Mouse (Mus musculus): ENCODE data around the gene Scarf1. TPM values are rescaled to one million over a fixed set of nuclear protein-coding genes. Genes with fewer than 3 reads are reported as not detected.

Gene Scarf1
- polyA plus RNA-seq, 1 experiment from 2014 or later, result 4.8 TPM

- ATAC-seq (ENCODE audit: insufficient number of reproducible peaks, insufficient read depth, low FRiP score, low read depth), result no peak
- Histone ChIP-seq H3K4me3 (ENCODE audit: low read depth, low read length) (no peak overlapping the region), H3K4me1 (ENCODE audit: control insufficient read depth, insufficient read depth, low read length) (peaks cover 12% of the 10 kb centered on the region), H3K36me3 (ENCODE audit: control insufficient read depth, insufficient read depth, low read length) (no peaks in the 10 kb centered on the region), H3K9me3 (ENCODE audit: control insufficient read depth, low read depth, low read length) (no peaks in the 10 kb centered on the region), H3K4me2 (replicated peaks; ENCODE audit: low read depth, low read length) (no peak overlapping the region), H3K27ac (ENCODE audit: low read length) (no peak overlapping the region), H3K9ac (replicated peaks; ENCODE audit: low read depth, low read length) (no peak overlapping the region), H3K27me3 (ENCODE audit: control insufficient read depth, insufficient read depth, low read length) (no peaks in the 10 kb centered on the region)
- WGBS, result 88% methylated on average over 17 of the region's 17 CpGs
These were observed 57.2 kb downstream of the Scarf1 start for GRCm38 (mm10) chr11:75570375-75571125.

DNA sequence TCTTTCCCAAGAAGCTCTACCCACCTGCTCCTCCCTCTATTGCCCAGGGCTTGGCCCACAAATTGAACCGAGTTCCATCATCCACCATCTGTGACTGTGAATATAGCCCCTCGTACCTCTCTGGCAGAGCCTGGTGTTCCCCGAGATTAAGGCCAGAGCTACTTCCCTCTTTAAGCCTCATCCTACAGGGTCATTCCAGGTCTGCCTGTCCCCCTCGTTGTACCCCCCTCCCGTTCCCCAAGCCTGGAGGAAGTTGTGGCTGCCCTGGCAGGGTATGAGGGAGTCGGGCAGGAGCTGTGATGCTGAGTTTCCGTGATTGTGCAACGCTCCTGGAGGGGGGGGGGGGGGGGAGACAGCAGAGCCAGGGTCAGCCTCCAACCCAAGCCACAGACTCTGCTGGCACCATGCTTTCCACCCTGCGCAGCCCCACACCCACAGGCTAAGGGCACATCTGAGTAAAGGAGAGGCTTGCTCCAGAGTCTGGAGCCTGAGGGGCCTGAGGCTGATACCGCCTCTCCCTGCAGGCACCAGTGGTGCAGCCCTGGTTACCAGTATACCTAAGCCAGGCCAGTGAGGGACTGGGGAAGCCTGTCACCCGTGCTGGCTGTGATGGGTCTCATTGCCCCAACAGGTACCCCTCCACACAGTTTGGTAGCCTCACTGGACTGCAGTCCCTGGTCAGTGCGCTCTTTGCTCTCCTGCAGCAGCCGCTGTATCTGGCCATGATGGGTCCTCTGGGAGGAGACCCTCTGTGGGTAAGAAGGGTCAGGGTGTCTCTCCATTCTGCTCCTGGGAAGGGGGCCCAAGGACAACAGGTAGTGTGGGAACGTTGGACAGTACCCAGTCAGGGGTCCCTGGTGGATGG lies 58.0 kb downstream of the Scarf1 start:
- no peak for ATAC-seq (ENCODE audit: insufficient number of reproducible peaks, insufficient read depth, low FRiP score, low read depth)
- Histone ChIP-seq H3K4me1 (ENCODE audit: control insufficient read depth, insufficient read depth, low read length) (peaks cover 12% of the 10 kb centered on the region), H3K36me3 (ENCODE audit: control insufficient read depth, insufficient read depth, low read length) (no peaks in the 10 kb centered on the region), H3K27ac (ENCODE audit: low read length) (no peak overlapping the region), H3K27me3 (ENCODE audit: control insufficient read depth, insufficient read depth, low read length) (no peaks in the 10 kb centered on the region), H3K9ac (replicated peaks; ENCODE audit: low read depth, low read length) (no peak overlapping the region), H3K9me3 (ENCODE audit: control insufficient read depth, low read depth, low read length) (no peaks in the 10 kb centered on the region), H3K4me3 (ENCODE audit: low read depth, low read length) (no peak overlapping the region), H3K4me2 (replicated peaks; ENCODE audit: low read depth, low read length) (no peak overlapping the region)
- 78% methylated on average over 14 of the region's 14 CpGs for WGBS

GRCm38 (mm10) chr11:75572301-75572791 lies 59.0 kb downstream of the Scarf1 start:
- no peak; the same call in 1 of the 2 replicates for ATAC-seq (ENCODE audit: insufficient number of reproducible peaks, insufficient read depth, low FRiP score, low read depth)
- H3K4me1 ChIP-seq (ENCODE audit: control insufficient read depth, insufficient read depth, low read length), result peaks cover 12% of the 10 kb centered on the region
- no peak overlapping the region for H3K4me3 ChIP-seq (ENCODE audit: low read depth, low read length)
- H3K4me2 ChIP-seq (replicated peaks; ENCODE audit: low read depth, low read length), result peak overlapping the region; percentile 17
- no peaks in the 10 kb centered on the region for H3K36me3 ChIP-seq (ENCODE audit: control insufficient read depth, insufficient read depth, low read length)
- H3K9me3 ChIP-seq (ENCODE audit: control insufficient read depth, low read depth, low read length), result no peaks in the 10 kb centered on the region
- 11% methylated on average over 10 of the region's 10 CpGs for WGBS
- H3K27me3 ChIP-seq (ENCODE audit: control insufficient read depth, insufficient read depth, low read length), result no peaks in the 10 kb centered on the region
- peak overlapping the region; percentile 59; the same call in 1 of the 2 replicates for H3K27ac ChIP-seq (ENCODE audit: low read length)
- H3K9ac ChIP-seq (replicated peaks; ENCODE audit: low read depth, low read length), result no peak overlapping the region

DNA sequence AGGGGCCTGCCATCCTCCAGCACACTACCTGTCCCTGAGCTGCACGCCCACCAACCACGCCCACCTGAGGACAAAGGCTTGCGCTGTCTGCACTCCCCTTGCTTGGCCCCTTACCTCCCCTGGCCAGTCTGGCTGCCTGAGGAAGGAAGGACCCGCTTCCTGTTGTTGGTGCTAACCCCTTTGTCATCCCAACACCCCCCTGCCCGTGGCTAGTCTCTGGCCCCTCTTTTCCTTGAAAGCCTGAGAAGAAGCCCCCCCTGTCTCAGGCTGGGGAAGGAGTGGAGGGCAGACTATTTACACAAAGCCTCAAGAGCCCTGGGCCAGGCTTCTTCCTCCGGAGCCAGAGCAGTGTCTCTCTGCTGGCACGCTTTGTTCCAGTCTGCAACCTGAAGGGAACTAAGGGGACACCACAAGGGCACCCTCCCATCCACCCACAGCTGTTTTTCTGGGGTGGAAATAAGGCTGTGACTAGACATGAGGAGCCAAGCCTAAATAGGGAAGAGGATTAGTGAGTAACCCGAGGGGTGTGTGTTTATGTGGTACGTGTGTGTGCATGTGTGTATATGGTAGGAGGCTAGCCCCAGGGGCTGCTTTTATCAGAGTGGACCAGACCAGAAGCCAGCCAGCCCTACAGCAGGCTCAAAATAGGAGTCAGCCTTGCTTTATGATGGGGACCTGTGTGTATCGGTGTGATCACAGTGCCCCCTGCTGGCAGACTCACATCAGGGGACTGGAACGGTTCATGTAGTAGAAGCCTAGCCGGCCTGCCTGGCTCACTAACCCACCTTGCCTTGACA lies 59.7 kb downstream of the Scarf1 start:
- H3K4me2 ChIP-seq (replicated peaks; ENCODE audit: low read depth, low read length), result peak overlapping the region; percentile 17
- H3K4me1 ChIP-seq (ENCODE audit: control insufficient read depth, insufficient read depth, low read length), result peaks cover 12% of the 10 kb centered on the region
- H3K9me3 ChIP-seq (ENCODE audit: control insufficient read depth, low read depth, low read length), result no peaks in the 10 kb centered on the region
- 4% methylated on average over 12 of the region's 12 CpGs for WGBS
- no peaks in the 10 kb centered on the region for H3K27me3 ChIP-seq (ENCODE audit: control insufficient read depth, insufficient read depth, low read length)
- H3K9ac ChIP-seq (replicated peaks; ENCODE audit: low read depth, low read length), result no peak overlapping the region
- H3K4me3 ChIP-seq (ENCODE audit: low read depth, low read length), result no peak overlapping the region
- H3K36me3 ChIP-seq (ENCODE audit: control insufficient read depth, insufficient read depth, low read length), result no peaks in the 10 kb centered on the region
- peak overlapping the region; percentile 59 for H3K27ac ChIP-seq (ENCODE audit: low read length)
- ATAC-seq (ENCODE audit: insufficient number of reproducible peaks, insufficient read depth, low FRiP score, low read depth), result peak; percentile 90

DNA sequence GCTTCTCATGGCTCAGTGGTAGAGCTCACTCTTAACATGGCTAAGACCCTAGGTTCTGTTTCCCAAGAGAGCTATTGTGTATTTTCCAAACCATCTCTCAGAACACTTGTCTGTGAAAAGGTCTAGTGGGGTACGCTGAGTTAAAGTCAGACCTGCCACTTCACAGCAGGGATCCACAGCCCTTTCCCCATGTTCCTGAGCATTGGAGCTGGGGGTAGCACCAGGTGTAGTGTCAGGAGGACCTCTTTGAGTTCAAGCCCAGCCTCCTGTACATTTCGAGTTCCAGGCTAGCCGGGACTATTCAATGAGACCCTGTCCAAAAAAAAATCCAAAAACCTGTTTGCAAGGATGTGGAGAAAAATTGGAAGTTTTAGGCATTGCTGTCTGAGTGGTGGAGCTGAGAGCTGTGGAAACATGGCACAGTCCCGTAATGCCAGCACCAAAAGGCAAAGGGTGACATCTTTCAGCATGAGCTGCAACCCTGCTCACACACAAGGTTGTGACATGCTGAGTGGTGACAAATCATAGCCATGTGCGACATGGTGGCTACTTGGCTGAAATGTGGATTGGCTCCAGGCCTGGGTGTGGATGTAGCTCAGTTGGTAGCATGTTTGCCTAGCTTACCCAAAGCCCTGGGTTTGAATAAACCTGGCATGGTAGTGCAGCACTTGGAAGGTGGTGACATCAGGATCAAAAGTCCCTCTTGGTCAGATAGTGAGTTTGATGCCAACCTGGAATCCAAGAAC lies 61.2 kb downstream of the Scarf1 start:
- H3K4me3 ChIP-seq (ENCODE audit: low read depth, low read length), result no peak overlapping the region
- no peaks in the 10 kb centered on the region for H3K9me3 ChIP-seq (ENCODE audit: control insufficient read depth, low read depth, low read length)
- H3K4me2 ChIP-seq (replicated peaks; ENCODE audit: low read depth, low read length), result no peak overlapping the region
- peaks cover 12% of the 10 kb centered on the region for H3K4me1 ChIP-seq (ENCODE audit: control insufficient read depth, insufficient read depth, low read length)
- no peak overlapping the region for H3K27ac ChIP-seq (ENCODE audit: low read length)
- WGBS, result 81% methylated on average over 5 of the region's 5 CpGs
- ATAC-seq (ENCODE audit: insufficient number of reproducible peaks, insufficient read depth, low FRiP score, low read depth), result no peak
- no peaks in the 10 kb centered on the region for H3K36me3 ChIP-seq (ENCODE audit: control insufficient read depth, insufficient read depth, low read length)
- no peak overlapping the region for H3K9ac ChIP-seq (replicated peaks; ENCODE audit: low read depth, low read length)
- no peaks in the 10 kb centered on the region for H3K27me3 ChIP-seq (ENCODE audit: control insufficient read depth, insufficient read depth, low read length)

- Histone ChIP-seq H3K27ac (ENCODE audit: low read length) (no peak overlapping the region), H3K4me2 (replicated peaks; ENCODE audit: low read depth, low read length) (no peak overlapping the region), H3K4me1 (ENCODE audit: control insufficient read depth, insufficient read depth, low read length) (peaks cover 12% of the 10 kb centered on the region), H3K4me3 (ENCODE audit: low read depth, low read length) (no peak overlapping the region), H3K9ac (replicated peaks; ENCODE audit: low read depth, low read length) (no peak overlapping the region), H3K36me3 (ENCODE audit: control insufficient read depth, insufficient read depth, low read length) (no peaks in the 10 kb centered on the region), H3K9me3 (ENCODE audit: control insufficient read depth, low read depth, low read length) (no peaks in the 10 kb centered on the region), H3K27me3 (ENCODE audit: control insufficient read depth, insufficient read depth, low read length) (no peaks in the 10 kb centered on the region)
- ATAC-seq (ENCODE audit: insufficient number of reproducible peaks, insufficient read depth, low FRiP score, low read depth), result no peak
- 81% methylated on average over 9 of the region's 9 CpGs for WGBS
These were observed 62.3 kb downstream of the Scarf1 start for GRCm38 (mm10) chr11:75575560-75576123.

Measured in stomach, embryonic 14.5 days (tissue).